Mouse (Mus musculus) megakaryocyte, embryonic 14.5 days (primary cell): ENCODE measurements at regions not wholly inside any gene's neighbourhood (a gene's known extent, or its start where the extent isn't known, plus 50 kb on each side); places are given as distances from the start of the nearest gene placed in this dataset.

Experiments
- FLI1 ChIP-seq: IDR thresholded peaks from 2 replicates; pipeline ENCODE4 v1.6.1; 2012; ENCODE audit warnings: low read length, inconsistent platforms, mixed read lengths
- GATA1 ChIP-seq: IDR thresholded peaks from 3 replicates; pipeline ENCODE4 v1.6.1; 2012; ENCODE audit warnings: mixed read lengths, low read length, inconsistent platforms, borderline replicate concordance

- no peak for TF ChIP-seq GATA1
- no peak for TF ChIP-seq FLI1
Observed at GRCm38 (mm10) chr5:64566451-64567390, 236.5 kb upstream of the Klf3 start.
